Mouse (Mus musculus) lung, postnatal 0 days (tissue): Measurements from ENCODE around the gene Fance.
"Not testable (repeated sequence)": the region's sequence is repeated elsewhere in the genome, so short reads cannot be mapped to it uniquely, and the experiment has no call there.

Source experiments
- CTCF ChIP-seq: IDR thresholded peaks from 2 replicates; pipeline ENCODE4 v1.5.1; 2016; ENCODE audit warnings: antibody characterized with exemption, mild to moderate bottlenecking
- EP300 ChIP-seq: IDR thresholded peaks from 2 replicates; pipeline ENCODE4 v1.6.1; 2016; ENCODE audit warnings: antibody characterized with exemption, mild to moderate bottlenecking, control low read depth

- TF ChIP-seq CTCF, EP300: not testable (repeated sequence)
These were observed 45.4 kb downstream of the Fance start for GRCm38 (mm10) chr17:28358576-28359261.
